Mouse (Mus musculus) MN1 (cell line): ENCODE results near the gene Hdac1.
A peak's percentile ranks its signal among the peaks of the same experiment; 100 is the strongest.
"Not testable (repeated sequence)": the region's sequence is repeated elsewhere in the genome, so short reads cannot be mapped to it uniquely, and the experiment has no call there.

Source experiments
- DNase-seq: peaks from one replicate; pipeline ENCODE4 v3.0.0-alpha.2; 2016; ENCODE audit warnings: low spot score

Hdac1 gene

GRCm38 (mm10) chr4:129558321-129558955 lies 15.9 kb upstream of the Hdac1 start:
- DNase-seq: no peak

- DNase-seq: no peak
These were observed 14.8 kb upstream of the Hdac1 start for GRCm38 (mm10) chr4:129557256-129557808.

- DNase-seq: peak; percentile 91
These were observed 14.2 kb upstream of the Hdac1 start for GRCm38 (mm10) chr4:129556532-129557223.

DNA sequence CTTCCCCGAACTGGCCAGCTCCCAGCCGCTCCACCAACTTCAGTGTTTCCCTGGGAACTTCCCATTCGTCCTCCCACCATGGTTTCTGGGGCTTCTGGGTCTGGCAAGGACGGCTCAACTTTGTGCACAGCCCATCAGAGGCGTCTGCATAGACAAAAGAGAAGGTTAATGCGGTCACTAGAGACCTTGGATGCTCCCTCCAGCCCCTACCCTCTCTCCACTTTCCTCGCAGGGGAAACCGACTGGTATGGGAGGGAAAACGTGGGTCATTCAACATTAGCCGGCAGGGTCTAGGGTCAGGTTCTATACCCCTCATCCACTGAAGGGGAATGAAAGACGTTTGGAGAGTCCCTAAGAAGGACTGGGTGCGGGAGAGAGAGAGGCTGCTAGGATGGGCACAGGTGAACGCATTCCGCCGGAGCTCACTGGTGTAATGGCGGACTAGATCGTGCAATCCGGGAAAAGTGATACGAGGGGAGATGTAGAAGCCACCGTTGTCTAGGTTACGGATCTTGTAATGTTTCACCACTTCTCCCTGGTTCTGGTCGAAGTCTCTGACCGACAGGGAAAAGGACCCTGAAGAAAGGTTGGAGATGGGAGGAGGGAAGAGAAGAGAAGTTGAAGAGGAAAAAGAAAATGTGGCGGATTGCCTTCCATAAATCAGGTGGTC lies 13.5 kb upstream of the Hdac1 start:
- DNase-seq: peak; percentile 23

GRCm38 (mm10) chr4:129555421-129555861 lies 12.9 kb upstream of the Hdac1 start:
- peak; percentile 37 for DNase-seq

GRCm38 (mm10) chr4:129554512-129554911 lies 12.0 kb upstream of the Hdac1 start:
- not testable (repeated sequence) for DNase-seq

DNA sequence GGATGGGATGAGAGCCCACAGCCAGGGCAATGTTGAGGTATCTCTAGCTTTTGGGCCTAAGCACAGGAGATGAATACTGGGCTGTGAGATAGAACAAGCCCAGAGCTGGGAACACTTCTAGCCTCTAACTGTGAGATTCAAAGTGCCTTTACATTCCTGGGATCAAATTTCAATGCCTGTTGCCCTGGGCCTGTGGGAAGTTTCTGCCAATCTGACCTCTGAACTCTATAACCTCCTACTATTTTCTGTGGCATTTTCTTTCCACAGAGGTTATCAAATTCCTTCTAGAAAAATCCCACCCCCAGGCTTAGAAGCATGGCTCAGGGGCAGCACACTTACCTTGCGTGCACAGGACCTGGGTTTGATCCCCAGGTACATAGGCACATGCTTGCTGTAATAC lies 7.8 kb upstream of the Hdac1 start:
- no peak for DNase-seq

GRCm38 (mm10) chr4:129549306-129549705 lies 6.8 kb upstream of the Hdac1 start:
- DNase-seq: no peak

GRCm38 (mm10) chr4:129547631-129548030 lies 5.1 kb upstream of the Hdac1 start:
- DNase-seq: not testable (repeated sequence)

- no peak for DNase-seq
These were observed 1.6 kb upstream of the Hdac1 start for GRCm38 (mm10) chr4:129544106-129544505.

- DNase-seq: peak; percentile 45
These were observed 483 bp downstream of the Hdac1 start for GRCm38 (mm10) chr4:129541868-129542591.

- no peak for DNase-seq
These were observed 2.5 kb downstream of the Hdac1 start for GRCm38 (mm10) chr4:129540012-129540411.

- DNase-seq: not testable (repeated sequence)
These were observed 13.6 kb downstream of the Hdac1 start for GRCm38 (mm10) chr4:129528901-129529300.

GRCm38 (mm10) chr4:129525889-129526288 lies 16.6 kb downstream of the Hdac1 start:
- DNase-seq: no peak

GRCm38 (mm10) chr4:129525338-129525737 lies 17.2 kb downstream of the Hdac1 start:
- DNase-seq: no peak

- no peak for DNase-seq
These were observed 24.0 kb downstream of the Hdac1 start for GRCm38 (mm10) chr4:129518519-129518918.

- DNase-seq: no peak
These were observed 25.6 kb downstream of the Hdac1 start for GRCm38 (mm10) chr4:129516925-129517324.

- peak; percentile 83 for DNase-seq
These were observed 28.1 kb downstream of the Hdac1 start for GRCm38 (mm10) chr4:129514300-129514898.

- no peak for DNase-seq
These were observed 28.6 kb downstream of the Hdac1 start for GRCm38 (mm10) chr4:129513891-129514290.

DNA sequence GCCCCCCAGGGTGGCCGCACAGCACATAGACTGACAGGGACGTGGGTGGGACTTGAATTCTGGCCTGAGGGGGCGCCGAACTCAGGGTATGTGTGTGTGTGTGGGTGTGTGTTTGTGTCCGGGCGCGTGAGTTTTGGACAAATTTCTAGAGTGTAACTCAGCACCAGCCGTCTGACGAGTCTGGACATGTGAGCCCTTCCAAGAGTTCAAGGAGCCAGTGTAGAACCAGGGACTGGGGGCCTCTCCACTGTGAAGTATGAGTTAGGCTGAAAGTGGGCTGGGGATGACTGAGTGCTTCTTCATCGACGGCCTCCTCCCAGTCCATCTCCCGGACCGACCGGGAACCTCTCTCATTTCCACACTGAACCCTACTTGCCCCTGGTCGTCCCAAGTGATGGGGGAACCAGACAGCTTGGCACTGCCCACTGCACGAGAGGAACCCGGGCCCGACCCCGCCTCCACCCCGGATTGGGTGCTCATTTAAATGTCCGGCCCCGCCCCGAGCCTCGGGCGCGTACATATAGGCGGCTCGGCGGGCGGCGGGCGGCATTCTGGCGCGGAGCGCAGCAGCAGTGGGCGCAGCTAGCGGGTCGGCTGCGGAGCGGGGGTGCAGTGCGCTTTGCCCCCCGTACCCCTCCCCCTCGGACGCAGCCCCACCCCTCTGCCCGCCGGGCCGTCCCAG lies 29.3 kb downstream of the Hdac1 start, which contains the start of gene Marcksl1:
TSS of gene Marcksl1 (plus strand) at position 496 of the 682 bp plus-strand sequence.
- peak; percentile 94 for DNase-seq
